ENCODE assay signal across 23 mouse cellular contexts in the genomic region with DNA sequence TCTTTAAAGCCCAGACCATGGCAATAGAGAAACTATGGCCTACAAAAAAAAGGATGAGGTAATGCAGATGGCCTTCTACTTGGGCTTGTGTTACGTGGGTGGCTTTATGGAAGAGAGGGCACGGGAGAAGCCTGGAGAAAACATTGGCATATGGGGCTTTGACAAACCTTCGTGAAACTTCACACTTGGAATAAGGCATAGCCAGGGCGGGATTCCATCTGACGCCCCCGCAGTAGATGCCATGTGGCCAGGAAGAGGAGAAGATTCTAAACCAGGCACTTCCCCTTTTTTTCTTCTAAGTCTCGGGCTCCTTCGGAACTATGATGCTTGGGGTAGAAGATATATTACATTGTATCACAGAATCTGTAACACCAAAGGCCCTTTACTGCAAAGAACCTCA. TPM values are rescaled to one million over a fixed set of nuclear protein-coding genes. Genes with fewer than 3 reads are reported as not detected.
DNase-seq lines count a peak whose midpoint lies in the region; ATAC-seq and TF ChIP-seq lines count a peak whose summit lies in the region.
"Had no signal": no experiment of that assay in that cellular context is flagged by ENCODE, and none has a peak within 500 bp of the region (broad histone marks: within the 10 kb centered on the region; RNA-seq: fewer than 3 reads in every experiment).

No protein-coding gene starts in this region.

- H3K4me2 ChIP-seq in intestine, embryonic 16.5 days (ENCODE audit: low read depth, low read length), result no peak overlapping the region
- H3K4me2 ChIP-seq: embryonic facial prominence, embryonic 15.5 days; liver, embryonic 15.5 days; midbrain, embryonic 13.5 days; neural tube, embryonic 13.5 days had no signal

- intact Hi-C loops in left cerebral cortex, adult 2 months (cut with DNase I), result loop anchor here (2.0 kb wide), 1 partner anchor 122 kb away; no protein-coding TSS in a partner anchor
- intact Hi-C loops in left cerebral cortex, postnatal 4 days (cut with DNase I), result no loop called here

- no peak overlapping the region for H3K27ac ChIP-seq in left cerebral cortex, adult 2 months
- no peak overlapping the region for H3K27ac ChIP-seq in intestine, embryonic 16.5 days (ENCODE audit: low read length)
- H3K27ac ChIP-seq: embryonic facial prominence, embryonic 15.5 days; heart, embryonic 10.5 days; liver, embryonic 15.5 days; midbrain, embryonic 13.5 days; neural tube, embryonic 13.5 days had no signal

- no peaks in the 10 kb centered on the region for H3K9me3 ChIP-seq in intestine, embryonic 16.5 days (ENCODE audit: control insufficient read depth, low read length)
- H3K9me3 ChIP-seq: embryonic facial prominence, embryonic 15.5 days; heart, embryonic 10.5 days; liver, embryonic 15.5 days; midbrain, embryonic 13.5 days; neural tube, embryonic 13.5 days had no signal

- no peak for TF ChIP-seq CTCF in left cerebral cortex, adult 2 months (IDR thresholded peaks at IDR 0.05)

- no peak overlapping the region for H3K4me3 ChIP-seq in left cerebral cortex, adult 2 months
- H3K4me3 ChIP-seq in intestine, embryonic 16.5 days (ENCODE audit: low read length), result no peak overlapping the region
- H3K4me3 ChIP-seq: embryonic facial prominence, embryonic 15.5 days; heart, embryonic 10.5 days; liver, embryonic 15.5 days; midbrain, embryonic 13.5 days; neural tube, embryonic 13.5 days had no signal

- H3K9ac ChIP-seq in intestine, embryonic 16.5 days (ENCODE audit: low read depth, low read length), result no peak overlapping the region
- H3K9ac ChIP-seq: embryonic facial prominence, embryonic 15.5 days; liver, embryonic 15.5 days; midbrain, embryonic 13.5 days; neural tube, embryonic 13.5 days had no signal

- H3K36me3 ChIP-seq in intestine, embryonic 16.5 days (ENCODE audit: control insufficient read depth, insufficient read depth, low read length), result no peaks in the 10 kb centered on the region
- H3K36me3 ChIP-seq: embryonic facial prominence, embryonic 15.5 days; heart, embryonic 10.5 days; liver, embryonic 15.5 days; midbrain, embryonic 13.5 days; neural tube, embryonic 13.5 days had no signal

- H3K4me1 ChIP-seq in intestine, embryonic 16.5 days (ENCODE audit: control insufficient read depth, insufficient read depth, low read length), result no peaks in the 10 kb centered on the region
- H3K4me1 ChIP-seq: embryonic facial prominence, embryonic 15.5 days; heart, embryonic 10.5 days; liver, embryonic 15.5 days; midbrain, embryonic 13.5 days; neural tube, embryonic 13.5 days had no signal

- no peak for ATAC-seq in intestine, embryonic 16.5 days
- ATAC-seq: activated CD4-positive, CD25-positive, alpha-beta regulatory T cell, adult 4 months; lung, postnatal 0 days; midbrain, embryonic 13.5 days; Patski had no signal

- H3K27me3 ChIP-seq in intestine, embryonic 16.5 days (replicated peaks; ENCODE audit: control insufficient read depth, insufficient read depth, low read length), result peaks cover 11% of the 10 kb centered on the region
- H3K27me3 ChIP-seq: Patski had no signal

- WGBS in intestine, embryonic 16.5 days, result 89% methylated on average over 8 of the region's 8 CpGs

- DNase-seq in left cerebral cortex, adult 2 months (ENCODE audit: extremely low spot score in 1 of 2, low spot score in 2 of 2), result peak; percentile 17 to 64
- DNase-seq in left cerebral cortex, postnatal 4 days, result no peak
- DNase-seq in layer of hippocampus, adult 9-11 months, result peak; percentile 57
- DNase-seq in right cerebral cortex, adult 2 months (ENCODE audit: low spot score in 2 of 2), result peak; percentile 56 to 59
- no peak for DNase-seq in Muller cell, postnatal 12 days (ENCODE audit: inconsistent ontology term)
- DNase-seq in T-cell, adult 2 months (ENCODE audit: low spot score), result no peak
- DNase-seq: adrenal gland, postnatal 14 days; cerebellum, adult 11-12 months; cerebellum, postnatal 14 days; embryo, embryonic 11 days; gastrocnemius, postnatal 36 days; kidney, adult 2 months; kidney, postnatal 25 days; thymus, postnatal 25 days had no signal

RNA-seq across cellular contexts. Expression of gene Gpm6b, which starts 22.0 kb away (rescaled TPM):
- 100 to 1,000 TPM; 598 to 621 TPM for total RNA-seq in left cerebral cortex, adult 2 months (2021)
- total RNA-seq in left cerebral cortex, postnatal 4 days (2021), result 100 to 1,000 TPM; 480 to 514 TPM
- 19.0 and 19.6 TPM in 2 replicates for polyA plus RNA-seq in intestine, embryonic 16.5 days (2015; fragmentation: Nextera tagmentation; extraction: Ambion mirVana)

RNA-seq across cellular contexts. Expression of gene Gemin8, which starts 46.5 kb away (rescaled TPM):
- total RNA-seq in left cerebral cortex, adult 2 months (2021), result 10 to 100 TPM; 12.8 to 14.1 TPM
- total RNA-seq in left cerebral cortex, postnatal 4 days (2021), result 10 to 100 TPM; 11.7 to 12.2 TPM
- 5.0 and 7.0 TPM in 2 replicates for polyA plus RNA-seq in intestine, embryonic 16.5 days (2015; fragmentation: Nextera tagmentation; extraction: Ambion mirVana)

Comparison
In these comparisons a context has a peak if more than half of its experiments do, and no peak if none do; other contexts are left out.
1. DNase-seq: peak in left cerebral cortex, adult 2 months (2 of 2), layer of hippocampus, adult 9-11 months (single experiment) and right cerebral cortex, adult 2 months (2 of 2); none in left cerebral cortex, postnatal 4 days (single experiment), Muller cell, postnatal 12 days (single experiment) and T-cell, adult 2 months (single experiment).